Mouse (Mus musculus): Measurements from ENCODE around the gene Vmp1. TPM values are rescaled to one million over a fixed set of nuclear protein-coding genes. Genes with fewer than 3 reads are reported as not detected.
A peak's percentile ranks its signal among the peaks of the same experiment; 100 is the strongest.

Gene Vmp1
- total RNA-seq, 2 experiments from 2014 or later: 55.3 to 59.2 TPM

DNA sequence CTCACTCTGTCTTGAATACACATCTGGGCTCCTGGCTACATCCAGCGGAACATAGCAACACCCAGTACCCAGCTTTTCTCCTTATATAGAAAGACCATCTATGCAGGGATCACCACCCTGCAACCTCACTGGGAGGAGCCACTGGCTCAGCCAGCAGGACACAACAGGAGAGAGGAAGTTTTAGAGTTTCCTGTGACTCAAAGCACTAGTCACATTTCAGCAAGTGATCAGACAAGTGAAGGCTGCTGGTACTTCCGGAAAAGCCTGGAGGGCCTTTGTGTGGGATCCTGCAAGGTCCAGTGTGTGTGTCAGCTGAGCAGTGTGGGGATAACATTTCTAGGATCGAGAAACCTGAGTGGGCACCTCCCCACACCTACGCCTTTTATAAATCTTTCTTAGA lies 106.4 kb downstream of the Vmp1 start:
- intact Hi-C loops (cut with DNase I): no loop called here
- peak; percentile 35 to 41 for DNase-seq

DNA sequence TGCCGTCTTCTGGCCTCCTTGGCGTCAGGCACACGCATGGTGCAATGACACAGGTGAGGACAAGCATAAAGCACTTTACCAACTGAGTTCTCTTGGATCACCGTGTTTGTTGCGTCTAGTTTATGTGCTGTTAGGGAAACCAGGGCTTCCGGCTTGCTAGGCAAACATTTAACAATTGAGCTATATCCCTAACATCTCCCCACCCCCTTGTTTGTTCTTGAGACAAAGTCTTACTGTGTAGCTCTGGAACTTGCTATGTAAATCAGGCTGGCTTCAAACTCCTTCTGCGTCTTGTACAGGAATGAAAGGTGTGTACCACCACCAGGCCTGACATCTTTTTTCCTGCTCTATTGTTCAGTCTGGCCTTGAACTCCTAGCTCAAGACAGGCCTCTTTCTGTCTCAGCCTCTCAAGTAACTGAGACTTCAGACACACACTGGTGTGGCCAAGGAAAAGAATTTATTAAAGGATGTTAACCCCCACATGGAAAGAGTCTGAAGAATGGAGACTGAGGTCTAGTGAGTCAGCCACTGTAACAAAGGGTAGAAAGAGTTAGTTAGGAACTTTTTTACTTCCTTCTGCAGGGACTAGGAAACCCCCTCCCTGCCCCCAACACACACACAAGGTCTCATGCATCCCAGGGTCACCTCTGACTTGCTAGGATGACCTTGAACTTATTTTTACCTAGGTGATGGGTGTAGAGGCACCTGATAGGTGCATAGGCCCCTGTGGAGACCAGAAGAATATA lies 107.8 kb downstream of the Vmp1 start:
- intact Hi-C loops (cut with DNase I): no loop called here
- DNase-seq: no peak

GRCm38 (mm10) chr11:86574408-86574807 lies 109.2 kb downstream of the Vmp1 start:
- intact Hi-C loops (cut with DNase I): no loop called here
- DNase-seq: no peak

DNA sequence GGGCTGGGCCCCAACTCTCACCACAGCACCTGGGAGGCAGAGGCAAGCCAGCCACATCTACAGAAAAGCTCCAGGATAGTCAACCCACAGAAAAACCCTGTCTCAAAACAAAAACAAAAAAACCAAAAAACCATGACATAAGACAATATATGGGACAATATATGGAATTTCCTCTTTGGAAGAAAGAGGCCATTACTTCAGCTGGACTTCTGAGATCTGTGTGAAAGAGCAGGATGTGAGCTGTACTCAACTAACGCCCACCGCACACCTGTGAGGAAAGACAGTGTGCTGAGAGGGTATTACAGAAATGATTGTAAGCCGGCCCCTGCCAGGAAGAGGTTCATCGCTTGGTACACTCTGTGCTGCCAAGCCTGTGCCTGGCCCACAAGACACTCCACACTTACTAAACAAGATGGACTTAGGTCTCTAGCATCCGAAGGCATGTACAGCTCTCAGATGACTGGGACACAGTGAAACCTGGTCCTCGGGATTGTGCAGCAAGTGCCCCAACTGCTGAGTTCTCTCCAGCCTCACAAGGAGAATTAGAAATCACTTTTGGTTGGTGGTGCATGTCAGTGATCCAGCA lies 109.9 kb downstream of the Vmp1 start:
- intact Hi-C loops (cut with DNase I): no loop called here
- DNase-seq: no peak

DNA sequence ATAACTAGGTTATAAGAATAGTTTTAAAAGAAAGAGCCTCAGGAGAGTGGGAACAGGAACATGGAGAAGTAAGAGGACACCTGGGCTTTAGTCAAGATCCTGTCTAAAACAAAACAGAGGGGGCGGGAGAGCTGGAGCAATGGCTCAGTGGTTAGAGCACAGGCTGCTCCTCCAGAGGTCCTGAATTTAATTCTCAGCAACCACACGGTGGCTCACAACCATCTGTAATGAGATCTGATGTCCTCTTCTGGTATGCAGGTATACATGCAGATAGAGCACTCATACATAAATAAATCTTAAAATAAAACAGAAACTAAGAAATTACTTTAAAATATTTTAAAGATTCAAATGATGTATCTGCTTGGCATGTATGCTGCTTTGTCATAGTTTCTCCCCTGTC lies 111.0 kb downstream of the Vmp1 start:
- no peak for DNase-seq

DNA sequence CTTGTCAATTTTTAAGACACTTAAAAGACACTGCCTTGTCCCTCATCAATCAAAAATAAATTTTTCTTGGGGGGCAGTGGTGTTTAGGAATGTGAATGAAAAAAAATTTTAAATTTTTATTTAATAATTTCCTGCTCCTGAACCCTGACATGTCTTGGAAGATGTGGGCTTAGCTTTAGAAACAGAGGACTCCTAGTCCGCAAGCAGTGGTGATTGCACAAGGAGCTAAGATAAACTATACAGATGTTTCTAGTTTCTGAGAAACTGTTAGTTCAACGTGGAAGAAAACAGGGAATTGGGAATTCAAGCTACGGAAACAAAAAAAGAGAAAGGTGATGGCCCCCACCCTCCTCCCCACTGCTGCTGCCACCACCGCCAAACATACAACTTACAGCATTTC lies 111.8 kb downstream of the Vmp1 start:
- DNase-seq: no peak
- intact Hi-C loops (cut with DNase I): no loop called here

More for the DNA sequence above, 111.0 kb downstream of the Vmp1 start:
- intact Hi-C loops (cut with DNase I): no loop called here

- no peak for DNase-seq
- intact Hi-C loops (cut with DNase I): no loop called here
Observed at GRCm38 (mm10) chr11:86571047-86571855, 112.4 kb downstream of the Vmp1 start.

DNA sequence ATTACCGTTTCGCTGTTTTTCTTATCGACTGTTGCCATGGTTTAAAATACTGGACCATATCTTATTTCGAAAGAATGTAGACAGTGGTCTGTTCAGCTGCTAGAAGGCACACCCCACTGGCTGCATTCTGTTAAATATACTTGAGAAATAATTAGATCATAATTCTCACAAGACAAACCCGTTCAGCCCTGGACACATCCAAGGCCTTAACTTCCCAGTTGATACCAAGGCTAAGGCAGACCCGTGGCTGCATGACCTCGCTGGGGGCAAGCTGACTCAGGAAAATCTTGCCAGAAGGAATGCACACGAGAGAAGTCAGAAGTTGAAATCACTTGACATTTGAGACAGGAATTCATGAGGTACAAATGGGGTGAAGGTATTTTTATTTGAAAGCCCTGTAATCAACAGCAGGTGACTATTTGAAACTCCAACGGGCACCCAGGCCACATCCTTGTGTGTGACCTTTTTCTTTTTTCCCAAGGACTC lies 113.3 kb downstream of the Vmp1 start:
- intact Hi-C loops (cut with DNase I): no loop called here
- DNase-seq: no peak

DNA sequence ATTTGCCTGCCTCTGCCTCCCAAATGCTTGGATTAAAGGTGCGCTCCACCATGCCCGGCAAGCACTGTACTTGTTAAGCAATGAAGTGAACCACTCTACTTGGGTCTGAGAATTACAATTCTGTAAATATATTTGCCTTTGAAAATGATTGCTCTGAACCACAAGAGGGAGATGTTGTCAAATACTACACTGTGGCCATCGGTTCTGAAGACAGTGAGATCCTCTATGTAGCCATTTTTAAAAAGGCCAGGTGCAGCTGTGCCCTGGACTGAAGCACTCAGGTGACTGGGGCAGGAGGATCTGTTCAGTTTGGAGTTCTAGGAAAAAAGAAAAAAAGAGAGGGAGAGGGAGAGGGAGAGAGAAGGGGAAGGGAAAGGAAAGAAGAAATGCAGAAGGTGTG lies 115.2 kb downstream of the Vmp1 start:
- DNase-seq: no peak
- intact Hi-C loops (cut with DNase I): loop anchor here (1.0 kb wide), 1 partner anchor 85 kb away; no protein-coding TSS in a partner anchor

GRCm38 (mm10) chr11:86558258-86558657 lies 125.4 kb downstream of the Vmp1 start:
- intact Hi-C loops (cut with DNase I): no loop called here
- no peak for DNase-seq

DNA sequence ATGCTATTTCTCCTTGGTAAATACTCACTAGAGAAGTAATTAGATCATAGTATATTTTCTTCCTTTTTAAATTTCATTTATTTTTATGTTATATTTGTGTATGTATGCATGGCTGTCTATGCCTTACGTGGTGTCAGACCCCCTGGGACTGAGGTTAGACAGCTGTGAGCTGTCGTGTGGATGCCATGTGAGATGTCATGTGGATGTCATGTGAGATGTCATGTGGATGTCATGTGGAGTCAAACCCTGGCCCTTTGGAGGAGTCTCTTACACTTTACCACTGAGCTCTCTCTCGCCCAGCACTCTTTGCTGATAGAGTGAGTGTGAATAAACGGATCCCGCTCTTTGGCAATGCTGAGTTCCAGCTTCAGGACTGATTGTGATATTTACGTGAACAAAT lies 130.1 kb downstream of the Vmp1 start:
- DNase-seq: no peak
- intact Hi-C loops (cut with DNase I): no loop called here

GRCm38 (mm10) chr11:86547412-86547811 lies 136.2 kb downstream of the Vmp1 start:
- DNase-seq: no peak
- intact Hi-C loops (cut with DNase I): no loop called here

- DNase-seq: no peak
- intact Hi-C loops (cut with DNase I): no loop called here
Observed at GRCm38 (mm10) chr11:86545556-86545955, 138.1 kb downstream of the Vmp1 start.

- peak; percentile 99 to 100 for DNase-seq
- intact Hi-C loops (cut with DNase I): no loop called here
Observed at GRCm38 (mm10) chr11:86544639-86545299, 138.9 kb downstream of the Vmp1 start, which contains the start of the genes Rps6kb1 and Tubd1. Rps6kb1 (minus strand) TSS chr11:86544805. Tubd1 (plus strand) TSS chr11:86544991.

GRCm38 (mm10) chr11:86543960-86544638 lies 139.5 kb downstream of the Vmp1 start:
- no peak for DNase-seq
- intact Hi-C loops (cut with DNase I): no loop called here

DNA sequence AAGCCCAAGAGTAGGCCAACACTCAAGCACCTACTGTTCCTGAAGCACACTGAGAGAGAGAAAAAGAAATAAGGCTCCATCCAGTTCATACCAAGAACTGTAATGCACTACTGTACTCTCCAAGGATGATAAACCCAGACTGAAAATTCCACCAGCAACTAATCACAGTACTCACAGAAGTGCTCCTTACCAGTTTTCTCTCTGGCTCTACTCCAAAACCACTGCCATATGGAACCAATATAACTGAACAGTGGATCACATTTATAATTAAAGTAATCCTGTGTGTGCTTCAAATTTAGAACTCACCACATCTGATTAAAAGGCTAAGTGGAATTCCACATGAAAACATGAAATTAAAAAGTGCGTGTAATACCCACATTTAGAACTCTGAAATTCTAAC lies 140.8 kb downstream of the Vmp1 start:
- DNase-seq: no peak
- intact Hi-C loops (cut with DNase I): no loop called here

DNA sequence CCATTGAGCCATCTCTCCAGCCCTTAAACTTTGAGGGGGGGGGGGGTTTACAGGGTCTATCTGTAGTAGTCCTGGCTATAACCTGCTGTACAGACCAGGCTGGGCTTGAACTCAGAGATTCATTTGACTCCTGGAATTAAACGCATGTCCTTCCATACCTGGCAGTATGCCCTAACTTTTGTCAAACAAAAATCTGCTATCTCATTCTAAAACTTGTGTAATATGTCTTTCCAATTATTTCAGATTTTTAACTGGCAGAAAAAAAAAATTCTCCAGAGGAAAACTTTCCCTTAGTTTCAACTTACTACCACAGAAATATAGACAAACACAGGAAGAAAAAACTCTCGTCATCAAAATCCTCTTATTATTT lies 143.2 kb downstream of the Vmp1 start:
- intact Hi-C loops (cut with DNase I): no loop called here

GRCm38 (mm10) chr11:86539716-86540475 lies 143.7 kb downstream of the Vmp1 start:
- intact Hi-C loops (cut with DNase I): no loop called here
- no peak for DNase-seq

More for the DNA sequence above, 143.2 kb downstream of the Vmp1 start:
- no peak for DNase-seq

GRCm38 (mm10) chr11:86538786-86539185 lies 144.8 kb downstream of the Vmp1 start:
- DNase-seq: no peak
- intact Hi-C loops (cut with DNase I): no loop called here
